Mouse (Mus musculus) c-Kit-positive CD71-positive TER-119-positive erythroid progenitor cells, embryonic 14.5 days (primary cell): ENCODE measurements around the gene Dnajc28.
"Not testable (repeated sequence)": the region's sequence is repeated elsewhere in the genome, so short reads cannot be mapped to it uniquely, and the experiment has no call there.

Experiments
- DNase-seq: peaks from one replicate; pipeline ENCODE4 v3.0.0-alpha.2; 2013; ENCODE audit warnings: low spot score

The Dnajc28 gene

GRCm38 (mm10) chr16:91618511-91619501 lies at the start of gene Dnajc28:
Gene Dnajc28, minus strand, starts transcription at chr16:91619026.
- peak; percentile 67 for DNase-seq

GRCm38 (mm10) chr16:91663795-91664194 lies 45.0 kb upstream of the Dnajc28 start:
- DNase-seq, result no peak

GRCm38 (mm10) chr16:91662336-91662735 lies 43.5 kb upstream of the Dnajc28 start:
- DNase-seq, result no peak

- DNase-seq, result no peak
Measured at GRCm38 (mm10) chr16:91661397-91661796, 42.6 kb upstream of the Dnajc28 start.

- no peak for DNase-seq
Measured at GRCm38 (mm10) chr16:91659798-91660197, 41.0 kb upstream of the Dnajc28 start.

GRCm38 (mm10) chr16:91658471-91658870 lies 39.6 kb upstream of the Dnajc28 start:
- DNase-seq, result no peak

GRCm38 (mm10) chr16:91657285-91657684 lies 38.5 kb upstream of the Dnajc28 start:
- no peak for DNase-seq

- no peak for DNase-seq
Measured at GRCm38 (mm10) chr16:91655285-91655684, 36.5 kb upstream of the Dnajc28 start.

GRCm38 (mm10) chr16:91652191-91652590 lies 33.4 kb upstream of the Dnajc28 start:
- DNase-seq, result no peak

- no peak for DNase-seq
Measured at GRCm38 (mm10) chr16:91649781-91650180, 31.0 kb upstream of the Dnajc28 start.

- no peak for DNase-seq
Measured at GRCm38 (mm10) chr16:91649246-91649645, 30.4 kb upstream of the Dnajc28 start.

- peak; percentile 70 for DNase-seq
Measured at GRCm38 (mm10) chr16:91648220-91648550, 29.4 kb upstream of the Dnajc28 start.

- DNase-seq, result peak; percentile 96
Measured at GRCm38 (mm10) chr16:91647461-91648219, 28.8 kb upstream of the Dnajc28 start, which contains the start of gene Son. Gene Son, plus strand, starts transcription at chr16:91647506.

GRCm38 (mm10) chr16:91646681-91647419 lies 28.0 kb upstream of the Dnajc28 start, which contains the start of gene Gart:
Gene Gart, minus strand, starts transcription at chr16:91646952.
- DNase-seq, result peak; percentile 89

- peak; percentile 66 for DNase-seq
Measured at GRCm38 (mm10) chr16:91645995-91646602, 27.3 kb upstream of the Dnajc28 start.

GRCm38 (mm10) chr16:91645420-91645819 lies 26.6 kb upstream of the Dnajc28 start:
- not testable (repeated sequence) for DNase-seq

- DNase-seq, result no peak
Measured at GRCm38 (mm10) chr16:91644901-91645300, 26.1 kb upstream of the Dnajc28 start.

- DNase-seq, result no peak
Measured at GRCm38 (mm10) chr16:91640171-91640570, 21.3 kb upstream of the Dnajc28 start.

- DNase-seq, result no peak
Measured at GRCm38 (mm10) chr16:91639636-91640035, 20.8 kb upstream of the Dnajc28 start.

- DNase-seq, result no peak
Measured at GRCm38 (mm10) chr16:91639161-91639560, 20.3 kb upstream of the Dnajc28 start.

GRCm38 (mm10) chr16:91633641-91634040 lies 14.8 kb upstream of the Dnajc28 start:
- no peak for DNase-seq

- DNase-seq, result no peak
Measured at GRCm38 (mm10) chr16:91632940-91633339, 14.1 kb upstream of the Dnajc28 start.
